Mouse (Mus musculus) intestine, postnatal 0 days (tissue): ENCODE data around the gene Fam192a. TPM values are rescaled to one million over a fixed set of nuclear protein-coding genes. Genes with fewer than 3 reads are reported as not detected.

Source experiments
- ATAC-seq: fragments of 200-750 bp; cut with Nextera tagmentation; 2 replicates; pipeline ENCODE4 v1.8.0; 2017; ENCODE audit warnings: mild to moderate bottlenecking, moderate TSS enrichment, moderate library complexity
- H3K27ac ChIP-seq: fragments of 300-500 bp; sonication (generic); 2 replicates; pipeline ENCODE4 v1.5.1; 2014; ENCODE audit warnings: mild to moderate bottlenecking, low read depth, low read length, moderate library complexity
- H3K27me3 ChIP-seq: fragments of 300-500 bp; sonication (generic); replicated peaks from 2 replicates; pipeline ENCODE4 v1.6.1; 2014; ENCODE audit warnings: low read length, mixed read lengths; ENCODE audit not compliant: control insufficient read depth, insufficient read depth
- H3K36me3 ChIP-seq: fragments of 300-500 bp; sonication (generic); 2 replicates; pipeline ENCODE4 v1.6.1; 2014; ENCODE audit warnings: mild to moderate bottlenecking, moderate library complexity; ENCODE audit not compliant: control insufficient read depth, insufficient read depth
- H3K4me1 ChIP-seq: fragments of 300-500 bp; sonication (generic); replicated peaks from 2 replicates; pipeline ENCODE4 v1.6.1; 2014; ENCODE audit warnings: antibody characterized with exemption, low read length, mixed read lengths; ENCODE audit not compliant: control insufficient read depth, insufficient read depth
- H3K4me2 ChIP-seq: fragments of 300-500 bp; sonication (generic); replicated peaks from 2 replicates; pipeline ENCODE4 v1.6.1; 2014; ENCODE audit warnings: low read depth, mild to moderate bottlenecking, moderate library complexity
- H3K4me3 ChIP-seq: fragments of 300-500 bp; sonication (generic); 2 replicates; pipeline ENCODE4 v1.5.1; 2014; ENCODE audit warnings: low read depth, low read length
- H3K9ac ChIP-seq: fragments of 300-500 bp; sonication (generic); 2 replicates; pipeline ENCODE4 v1.6.1; 2014; ENCODE audit warnings: mild to moderate bottlenecking, low read depth, low read length
- H3K9me3 ChIP-seq: fragments of 300-500 bp; sonication (generic); 2 replicates; pipeline ENCODE4 v1.6.1; 2016; ENCODE audit warnings: mixed run types; ENCODE audit not compliant: control insufficient read depth
- CTCF ChIP-seq: sonication (generic); IDR thresholded peaks from 2 replicates; pipeline ENCODE4 v1.5.1; 2016; ENCODE audit warnings: low read depth, mild to moderate bottlenecking, control low read depth, antibody characterized with exemption, moderate library complexity
- WGBS: fragments of 180-500 bp; shearing (Covaris S2); extraction: QIAGEN DNeasy Blood & Tissue Kit; methylation state at CpG from one replicate; pipeline ENCODE4 v1.1.7; 2014; 5-methylcytosine and 5-hydroxymethylcytosine counted together
- polyA plus RNA-seq: library from polyadenylated mRNA; unstranded; fragments of >200 nt; fragmentation: Nextera tagmentation; extraction: Ambion mirVana; gene quantifications from 2 replicates; pipeline ENCODE4 v1.2.1, GENCODE M21; 2015

Gene Fam192a
- polyA plus RNA-seq, 1 experiment from 2014 or later = 44.5 TPM

DNA sequence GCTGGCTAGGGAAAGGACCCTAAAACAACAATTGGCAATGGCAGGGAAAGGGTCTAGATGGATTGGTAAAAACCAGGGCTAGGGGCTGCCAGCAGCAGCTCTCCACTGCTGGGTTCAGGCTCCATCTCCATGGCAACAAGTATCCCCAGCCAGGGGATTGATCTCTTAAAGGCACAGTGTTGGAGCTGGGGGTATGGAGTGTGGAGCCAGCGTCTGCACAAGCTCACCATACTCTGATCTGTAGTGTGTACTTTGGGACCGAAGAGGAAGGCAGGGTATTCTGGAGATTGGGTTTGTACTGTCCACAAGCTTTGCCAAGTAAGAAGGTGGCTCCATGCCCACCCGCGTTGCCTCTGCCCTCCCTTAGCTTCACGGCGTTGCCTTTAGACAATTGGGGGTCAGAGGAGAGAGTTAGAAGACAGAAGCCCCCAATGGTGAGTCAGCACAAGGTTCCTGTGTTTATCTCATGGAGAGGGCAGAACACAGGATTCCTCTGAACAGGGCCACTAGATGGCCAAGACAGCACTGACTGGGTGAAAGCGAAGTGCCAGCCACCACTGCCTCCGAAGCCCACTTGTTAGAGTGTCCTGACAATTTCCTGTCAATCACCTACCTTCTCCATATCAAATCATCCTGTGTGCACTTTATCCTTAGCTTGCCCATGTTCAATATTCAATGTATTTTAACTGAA is 34.5 kb downstream of the Fam192a start:
- no peak overlapping the region for H3K4me2 ChIP-seq
- no peak overlapping the region for H3K27ac ChIP-seq
- no peak for ATAC-seq
- H3K36me3 ChIP-seq = no peaks in the 10 kb centered on the region
- H3K27me3 ChIP-seq = no peaks in the 10 kb centered on the region
- H3K4me3 ChIP-seq = no peak overlapping the region
- no peak for TF ChIP-seq CTCF
- H3K9ac ChIP-seq = no peak overlapping the region
- H3K4me1 ChIP-seq = no peaks in the 10 kb centered on the region
- WGBS = 74% methylated on average over 8 of the region's 8 CpGs
- no peaks in the 10 kb centered on the region for H3K9me3 ChIP-seq

DNA sequence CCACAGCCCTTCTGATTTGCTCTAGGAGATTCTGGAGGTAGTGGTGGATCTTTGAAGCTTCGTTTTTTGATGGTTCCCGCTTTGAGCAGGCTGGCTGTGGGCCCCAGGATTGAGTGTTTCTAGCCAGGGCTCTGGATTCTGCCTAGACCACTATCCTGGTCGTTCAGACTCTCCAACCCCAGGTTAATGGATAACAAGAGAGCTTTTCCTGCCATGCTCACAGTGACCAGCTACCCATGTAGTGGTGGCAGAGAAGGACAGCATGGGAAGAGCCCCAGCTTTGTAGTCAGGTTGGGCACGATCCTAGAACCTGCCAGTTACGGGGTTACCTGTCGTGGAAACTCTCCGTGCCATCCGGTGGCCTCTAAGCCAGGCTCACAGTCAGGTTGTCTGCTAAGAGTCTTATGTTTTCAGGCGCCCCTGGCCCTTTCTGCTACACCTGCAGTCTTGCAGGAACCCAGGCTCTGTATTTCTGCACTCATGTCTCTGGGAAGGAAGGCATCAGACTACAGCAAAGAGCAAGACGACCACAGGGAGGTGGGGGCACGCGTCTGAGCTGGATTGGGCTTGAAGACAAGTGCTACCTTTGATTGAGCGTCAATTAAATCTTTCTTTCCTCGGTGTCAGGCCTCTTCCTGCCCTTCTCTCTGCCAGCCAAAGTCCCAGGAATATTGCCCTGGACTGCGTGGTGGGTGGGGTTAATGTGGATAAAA is 35.2 kb downstream of the Fam192a start:
- no peak overlapping the region for H3K9ac ChIP-seq
- no peaks in the 10 kb centered on the region for H3K4me1 ChIP-seq
- no peaks in the 10 kb centered on the region for H3K36me3 ChIP-seq
- no peaks in the 10 kb centered on the region for H3K9me3 ChIP-seq
- no peaks in the 10 kb centered on the region for H3K27me3 ChIP-seq
- no peak overlapping the region for H3K4me3 ChIP-seq
- no peak overlapping the region for H3K27ac ChIP-seq
- 51% methylated on average over 15 of the region's 15 CpGs for WGBS
- ATAC-seq = no peak
- TF ChIP-seq CTCF = no peak
- no peak overlapping the region for H3K4me2 ChIP-seq

DNA sequence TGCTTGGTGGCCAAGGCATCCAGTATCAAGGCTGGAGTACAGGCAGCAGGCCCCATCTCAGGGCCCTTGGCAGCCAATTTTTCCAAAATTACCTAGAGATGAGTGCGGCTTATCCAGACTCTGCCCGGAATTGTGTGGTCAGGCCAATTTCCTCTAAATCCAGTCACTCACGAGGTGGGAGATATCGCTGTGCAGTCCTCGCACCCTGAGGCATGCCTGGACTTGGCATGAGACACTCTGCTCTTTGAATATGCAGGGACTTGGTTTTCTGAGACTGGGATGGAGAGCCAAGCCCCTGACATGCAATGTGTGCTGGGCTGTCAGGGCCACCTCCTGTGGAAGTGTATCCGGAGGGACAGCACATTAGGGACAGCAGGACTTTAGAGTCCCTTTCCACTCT is 35.8 kb downstream of the Fam192a start:
- Histone ChIP-seq H3K27ac (no peak overlapping the region), H3K4me1 (no peaks in the 10 kb centered on the region), H3K4me3 (no peak overlapping the region), H3K36me3 (no peaks in the 10 kb centered on the region), H3K9ac (no peak overlapping the region), H3K4me2 (no peak overlapping the region), H3K27me3 (no peaks in the 10 kb centered on the region), H3K9me3 (no peaks in the 10 kb centered on the region)
- ATAC-seq = no peak; the same call in 1 of the 2 replicates
- WGBS = 77% methylated on average over 6 of the region's 6 CpGs
- no peak for TF ChIP-seq CTCF

DNA sequence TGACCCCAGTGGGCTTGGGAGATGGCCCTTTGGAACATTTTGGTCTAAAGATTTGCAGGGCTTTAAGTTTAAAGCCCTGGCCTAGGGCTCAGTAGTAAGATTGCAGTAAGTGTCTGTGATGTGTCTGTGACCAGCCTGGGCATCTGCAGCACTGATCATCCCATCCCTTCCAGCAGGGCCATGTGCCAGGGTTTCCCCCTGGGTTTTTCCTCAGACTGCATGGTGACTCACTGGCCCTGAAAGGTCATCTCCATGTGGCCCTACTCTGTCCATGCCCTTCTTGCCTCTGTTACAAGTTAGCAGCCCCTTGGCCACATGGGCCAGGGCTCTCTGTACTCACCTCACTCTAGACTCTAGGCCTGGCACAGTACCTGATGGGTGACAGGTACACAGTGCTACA is 37.4 kb downstream of the Fam192a start:
- Histone ChIP-seq H3K9ac (no peak overlapping the region), H3K9me3 (no peaks in the 10 kb centered on the region), H3K27me3 (no peaks in the 10 kb centered on the region), H3K4me3 (no peak overlapping the region), H3K4me1 (no peaks in the 10 kb centered on the region), H3K27ac (no peak overlapping the region), H3K36me3 (no peaks in the 10 kb centered on the region), H3K4me2 (no peak overlapping the region)
- ATAC-seq = no peak
- TF ChIP-seq CTCF = no peak

DNA sequence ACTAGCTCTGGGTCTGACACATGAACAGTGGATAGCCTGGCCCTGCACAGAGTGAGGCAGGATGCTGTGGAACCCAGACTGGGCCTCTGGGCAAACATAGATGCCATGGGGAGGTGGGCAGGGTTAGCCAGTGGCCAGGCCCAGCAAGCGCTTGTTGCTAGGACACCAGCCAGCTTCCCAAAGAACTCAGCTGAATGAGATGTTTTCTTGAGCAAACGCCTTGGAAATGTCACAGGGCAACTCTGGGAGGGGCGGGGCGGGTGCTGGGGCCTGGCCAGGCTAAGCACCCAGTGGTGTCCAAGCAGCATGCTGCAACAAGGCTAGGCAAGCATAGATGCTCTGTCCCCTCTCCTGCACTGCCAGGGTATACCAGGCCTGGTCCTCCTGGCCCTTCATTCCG is 40.5 kb downstream of the Fam192a start:
- H3K9ac ChIP-seq = no peak overlapping the region
- no peak for TF ChIP-seq CTCF
- no peaks in the 10 kb centered on the region for H3K27me3 ChIP-seq
- no peak for ATAC-seq
- 58% methylated on average over 5 of the region's 5 CpGs for WGBS
- no peaks in the 10 kb centered on the region for H3K4me1 ChIP-seq
- no peak overlapping the region for H3K4me2 ChIP-seq
- H3K27ac ChIP-seq = no peak overlapping the region
- H3K9me3 ChIP-seq = no peaks in the 10 kb centered on the region
- no peak overlapping the region for H3K4me3 ChIP-seq
- no peaks in the 10 kb centered on the region for H3K36me3 ChIP-seq

DNA sequence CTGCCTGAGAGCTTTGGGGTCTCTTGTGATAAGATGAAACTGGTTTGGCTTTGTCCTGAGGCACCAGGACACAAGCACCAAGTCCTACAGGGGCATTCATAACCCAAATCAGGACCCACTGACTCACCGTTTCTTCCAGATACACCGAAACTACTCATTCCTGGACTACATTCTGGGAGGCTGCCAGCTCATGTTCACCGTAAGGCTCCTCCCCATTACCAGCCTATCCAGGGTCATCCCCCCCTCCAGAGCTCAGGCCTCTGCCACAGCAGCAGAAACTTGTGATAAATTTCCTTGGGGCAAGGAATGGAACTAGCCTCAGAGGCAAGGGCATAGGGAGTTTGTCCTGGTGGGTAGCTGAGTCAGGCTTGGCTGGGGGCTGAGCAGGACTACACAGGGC is 44.5 kb downstream of the Fam192a start:
- TF ChIP-seq CTCF = no peak
- H3K4me3 ChIP-seq = no peak overlapping the region
- no peaks in the 10 kb centered on the region for H3K36me3 ChIP-seq
- no peaks in the 10 kb centered on the region for H3K27me3 ChIP-seq
- ATAC-seq = no peak
- no peaks in the 10 kb centered on the region for H3K4me1 ChIP-seq
- WGBS = 68% methylated on average over 3 of the region's 3 CpGs
- H3K9ac ChIP-seq = no peak overlapping the region
- no peaks in the 10 kb centered on the region for H3K9me3 ChIP-seq
- H3K27ac ChIP-seq = no peak overlapping the region
- H3K4me2 ChIP-seq = no peak overlapping the region
